Mouse (Mus musculus) liver, embryonic 11.5 days (tissue): ENCODE data around the gene a. TPM values are rescaled to one million over a fixed set of nuclear protein-coding genes. Genes with fewer than 3 reads are reported as not detected.

Source experiments
- ATAC-seq: fragments of 200-750 bp; cut with Nextera tagmentation; replicated peaks from 2 replicates; pipeline ENCODE4 v1.8.0; 2017; ENCODE audit warnings: moderate number of reproducible peaks, mild to moderate bottlenecking, moderate TSS enrichment, moderate library complexity; ENCODE audit not compliant: low FRiP score
- DNase-seq: peaks from one replicate; pipeline ENCODE4 v3.0.0-alpha.2; 2017; ENCODE audit warnings: low spot score
- H3K27ac ChIP-seq: fragments of 300-500 bp; sonication (generic); 2 replicates; pipeline ENCODE4 v1.5.1; 2014; ENCODE audit warnings: mild to moderate bottlenecking, low read depth, low read length, control low read depth
- H3K27me3 ChIP-seq: fragments of 300-500 bp; sonication (generic); replicated peaks from 2 replicates; pipeline ENCODE4 v1.6.1; 2014; ENCODE audit warnings: low read length, mixed read lengths; ENCODE audit not compliant: control insufficient read depth, insufficient read depth
- H3K36me3 ChIP-seq: fragments of 300-500 bp; sonication (generic); 2 replicates; pipeline ENCODE4 v1.6.1; 2014; ENCODE audit warnings: mild to moderate bottlenecking, low read length, moderate library complexity, mixed read lengths; ENCODE audit not compliant: control insufficient read depth, insufficient read depth
- H3K4me1 ChIP-seq: fragments of 300-500 bp; sonication (generic); replicated peaks from 2 replicates; pipeline ENCODE4 v1.6.1; 2014; ENCODE audit warnings: low read length, mixed read lengths; ENCODE audit not compliant: control insufficient read depth, insufficient read depth
- H3K4me2 ChIP-seq: fragments of 300-500 bp; sonication (generic); 2 replicates; pipeline ENCODE4 v1.6.1; 2014; ENCODE audit warnings: mild to moderate bottlenecking, control low read depth, moderate library complexity
- H3K4me3 ChIP-seq: fragments of 300-500 bp; sonication (generic); 2 replicates; pipeline ENCODE4 v1.5.1; 2014; ENCODE audit warnings: low read depth, low read length, control low read depth
- H3K9ac ChIP-seq: fragments of 300-500 bp; sonication (generic); 2 replicates; pipeline ENCODE4 v1.6.1; 2014; ENCODE audit warnings: low read depth, low read length, control low read depth
- H3K9me3 ChIP-seq: fragments of 300-500 bp; sonication (generic); 2 replicates; pipeline ENCODE4 v1.6.1; 2016; ENCODE audit warnings: low read length, inconsistent platforms, mixed read lengths; ENCODE audit not compliant: control insufficient read depth
- WGBS: fragments of 180-500 bp; shearing (Covaris S2); extraction: QIAGEN DNeasy Blood & Tissue Kit; methylation state at CpG from one replicate; pipeline ENCODE4 v1.1.7; 2014; 5-methylcytosine and 5-hydroxymethylcytosine counted together
- polyA plus RNA-seq: library from polyadenylated mRNA; unstranded; fragments of >200 nt; fragmentation: Nextera tagmentation; extraction: Ambion mirVana; gene quantifications from 2 replicates; pipeline ENCODE4 v1.2.1, GENCODE M21; 2014

a gene
- polyA plus RNA-seq, 1 experiment from 2014 or later, result 0.62 TPM

DNA sequence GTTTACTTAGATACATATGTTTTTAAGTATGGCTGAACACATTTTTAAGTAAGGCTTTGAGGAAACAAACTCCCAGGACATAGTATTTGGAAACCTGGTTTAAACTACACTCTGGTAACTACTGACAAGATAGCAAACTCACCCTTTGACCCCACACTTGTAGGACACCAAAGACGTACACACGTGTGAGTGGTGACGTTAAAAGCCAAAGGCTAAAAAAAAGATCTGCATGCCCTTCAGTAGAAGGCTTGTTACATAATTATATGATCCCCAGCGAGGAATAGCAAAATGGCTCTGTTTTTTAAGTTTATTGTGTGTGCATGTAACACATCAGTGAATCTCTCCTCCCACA is 289.0 kb downstream of the a start:
- Histone ChIP-seq H3K9ac (no peak overlapping the region), H3K36me3 (no peaks in the 10 kb centered on the region), H3K27me3 (no peaks in the 10 kb centered on the region), H3K4me3 (no peak overlapping the region), H3K27ac (no peak overlapping the region), H3K4me2 (no peak overlapping the region), H3K9me3 (no peaks in the 10 kb centered on the region), H3K4me1 (peaks cover 2% of the 10 kb centered on the region; the same call in 1 of the 2 replicates)
- ATAC-seq (no peak), DNase-seq (no peak)
- 60% methylated on average over 4 of the region's 4 CpGs for WGBS

DNA sequence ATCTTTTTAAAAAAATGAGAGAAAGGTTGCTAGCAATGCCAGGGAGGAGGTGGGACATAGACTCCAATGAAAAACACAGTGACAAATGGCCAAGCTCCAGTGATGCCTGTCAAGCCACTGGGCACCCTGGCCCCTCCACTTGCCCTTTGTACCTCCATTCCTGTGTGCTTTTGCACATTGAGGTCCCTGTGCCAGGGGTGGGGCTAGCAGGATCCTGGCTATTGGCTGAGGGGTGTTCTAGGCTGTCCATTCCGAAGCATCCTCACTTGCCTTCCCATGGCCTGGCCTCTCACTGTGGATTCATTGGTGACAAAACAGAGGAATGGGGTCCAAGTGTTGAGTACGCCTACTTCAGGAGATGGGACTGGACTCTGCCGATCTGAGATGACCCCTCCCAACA is 289.9 kb downstream of the a start:
- whole genome bisulfite sequencing, result 81% methylated on average over 3 of the region's 3 CpGs
- Histone ChIP-seq H3K27me3 (no peaks in the 10 kb centered on the region), H3K4me2 (no peak overlapping the region), H3K9me3 (no peaks in the 10 kb centered on the region), H3K36me3 (no peaks in the 10 kb centered on the region), H3K27ac (no peak overlapping the region), H3K4me1 (no peaks in the 10 kb centered on the region), H3K4me3 (no peak overlapping the region), H3K9ac (no peak overlapping the region)
- DNase-seq, result no peak
- ATAC-seq, result no peak

DNA sequence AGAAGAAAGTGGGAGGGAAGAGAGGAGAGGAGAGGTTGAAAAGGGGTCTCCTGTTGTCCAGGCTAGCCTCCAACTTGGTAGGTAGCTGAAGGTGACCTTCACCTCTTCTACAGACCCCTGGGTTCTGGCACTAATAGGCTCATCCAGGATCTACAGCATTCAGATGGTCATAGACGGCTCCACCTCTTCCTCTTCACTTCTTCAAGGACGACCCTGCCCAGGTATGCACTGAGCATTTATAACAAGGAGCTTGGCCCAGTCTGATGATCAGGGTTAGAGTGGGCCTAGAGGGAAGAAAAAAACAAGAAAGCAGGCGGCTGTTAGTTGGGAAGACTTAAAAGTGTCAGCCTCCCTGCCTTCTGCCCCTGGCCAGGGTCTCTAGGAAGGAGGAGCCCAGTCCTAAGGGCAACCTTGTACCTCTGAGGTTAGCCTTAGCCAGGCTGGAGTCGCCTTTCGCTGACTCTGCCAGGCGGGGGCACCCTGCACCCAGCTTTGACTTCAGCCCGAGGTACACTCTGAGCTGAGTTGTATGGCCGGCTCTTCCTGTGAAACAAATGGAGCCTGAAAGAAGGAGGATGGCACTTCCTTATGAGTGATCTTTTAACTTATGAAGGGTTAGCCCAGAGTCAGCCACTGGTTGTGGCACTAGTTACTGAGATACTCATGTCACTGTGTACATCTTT is 291.1 kb downstream of the a start:
- Histone ChIP-seq H3K4me3 (no peak overlapping the region), H3K9me3 (no peaks in the 10 kb centered on the region), H3K27me3 (no peaks in the 10 kb centered on the region), H3K4me2 (no peak overlapping the region), H3K27ac (no peak overlapping the region), H3K36me3 (no peaks in the 10 kb centered on the region), H3K4me1 (no peaks in the 10 kb centered on the region), H3K9ac (no peak overlapping the region)
- 16% methylated on average over 8 of the region's 8 CpGs for WGBS
- ATAC-seq (peak; percentile 78), DNase-seq (peak; percentile 47)

DNA sequence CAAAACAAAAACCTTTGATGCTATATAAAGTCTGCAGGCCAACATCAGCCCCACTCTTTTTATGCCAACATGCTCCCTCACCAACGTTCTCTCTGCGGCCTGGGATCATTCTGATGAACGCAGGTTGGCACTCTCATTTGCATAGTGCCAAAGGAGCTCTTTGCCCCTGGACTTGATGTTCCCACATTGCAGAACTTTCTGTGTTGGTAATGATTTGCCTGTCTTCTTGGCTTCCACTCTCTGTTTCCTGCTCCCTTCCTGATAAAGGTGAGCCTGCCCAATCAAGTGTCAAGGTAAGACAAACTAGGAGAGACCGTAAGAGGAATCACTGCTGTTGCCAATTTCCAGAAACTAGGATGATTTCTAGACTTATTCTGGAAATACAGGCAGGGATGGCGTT is 293.3 kb downstream of the a start:
- no peak overlapping the region for H3K27ac ChIP-seq
- H3K27me3 ChIP-seq, result no peaks in the 10 kb centered on the region
- DNase-seq, result no peak
- H3K36me3 ChIP-seq, result no peaks in the 10 kb centered on the region
- no peak overlapping the region for H3K4me3 ChIP-seq
- H3K9ac ChIP-seq, result no peak overlapping the region
- no peaks in the 10 kb centered on the region for H3K4me1 ChIP-seq
- H3K4me2 ChIP-seq, result no peak overlapping the region
- H3K9me3 ChIP-seq, result no peaks in the 10 kb centered on the region
- WGBS, result 82% methylated on average over 5 of the region's 5 CpGs
- ATAC-seq, result no peak

DNA sequence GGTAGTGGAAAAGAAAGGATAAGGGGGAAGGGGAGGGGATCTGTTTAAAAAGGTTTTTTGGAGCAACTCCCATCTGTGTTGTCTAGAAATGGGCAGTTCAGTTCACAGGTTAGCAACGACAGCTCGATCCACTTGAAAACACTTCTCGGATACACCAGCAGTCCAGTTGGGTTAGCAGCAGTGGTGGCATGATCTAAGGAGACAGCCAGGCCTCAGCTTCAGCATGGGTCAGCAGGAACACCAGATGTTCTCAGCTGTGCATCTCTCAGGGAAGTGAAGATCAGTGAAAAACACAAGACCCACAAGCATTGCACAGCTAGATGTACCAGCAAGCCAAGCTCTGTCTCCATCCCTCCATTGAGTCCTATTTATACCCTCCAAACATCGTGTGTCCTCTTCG is 295.1 kb downstream of the a start:
- Histone ChIP-seq H3K9me3 (no peaks in the 10 kb centered on the region), H3K27ac (no peak overlapping the region), H3K27me3 (no peaks in the 10 kb centered on the region), H3K4me3 (no peak overlapping the region), H3K4me1 (peaks cover 9% of the 10 kb centered on the region), H3K9ac (no peak overlapping the region), H3K4me2 (no peak overlapping the region), H3K36me3 (no peaks in the 10 kb centered on the region)
- 86% methylated on average over 5 of the region's 5 CpGs for WGBS
- ATAC-seq (no peak), DNase-seq (no peak)

DNA sequence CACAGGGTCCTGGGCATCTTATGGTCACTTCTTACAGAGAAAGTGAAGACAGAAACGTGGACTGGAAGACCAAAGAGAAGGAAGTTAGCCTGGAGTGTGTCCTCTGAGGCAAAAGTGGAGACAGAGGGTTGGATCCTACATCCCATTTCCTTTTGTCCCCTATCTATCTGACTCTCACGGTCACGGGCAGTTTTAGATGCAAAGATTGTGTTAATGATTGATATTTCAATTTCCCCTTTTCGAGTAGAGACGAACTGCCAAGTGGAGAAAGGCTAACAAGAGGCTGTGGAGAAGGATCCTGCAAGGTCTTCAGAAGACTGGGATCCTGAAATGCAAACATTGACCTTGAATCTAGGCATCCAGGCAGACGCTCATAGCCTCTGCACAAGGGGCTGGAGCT is 297.1 kb downstream of the a start:
- H3K9me3 ChIP-seq, result no peaks in the 10 kb centered on the region
- H3K4me3 ChIP-seq, result no peak overlapping the region
- peaks cover 14% of the 10 kb centered on the region for H3K4me1 ChIP-seq
- no peak overlapping the region for H3K4me2 ChIP-seq
- H3K36me3 ChIP-seq, result no peaks in the 10 kb centered on the region
- H3K27me3 ChIP-seq, result no peaks in the 10 kb centered on the region
- 43% methylated on average over 6 of the region's 6 CpGs for WGBS
- no peak overlapping the region for H3K9ac ChIP-seq
- ATAC-seq (no peak), DNase-seq (no peak)
- H3K27ac ChIP-seq, result no peak overlapping the region

DNA sequence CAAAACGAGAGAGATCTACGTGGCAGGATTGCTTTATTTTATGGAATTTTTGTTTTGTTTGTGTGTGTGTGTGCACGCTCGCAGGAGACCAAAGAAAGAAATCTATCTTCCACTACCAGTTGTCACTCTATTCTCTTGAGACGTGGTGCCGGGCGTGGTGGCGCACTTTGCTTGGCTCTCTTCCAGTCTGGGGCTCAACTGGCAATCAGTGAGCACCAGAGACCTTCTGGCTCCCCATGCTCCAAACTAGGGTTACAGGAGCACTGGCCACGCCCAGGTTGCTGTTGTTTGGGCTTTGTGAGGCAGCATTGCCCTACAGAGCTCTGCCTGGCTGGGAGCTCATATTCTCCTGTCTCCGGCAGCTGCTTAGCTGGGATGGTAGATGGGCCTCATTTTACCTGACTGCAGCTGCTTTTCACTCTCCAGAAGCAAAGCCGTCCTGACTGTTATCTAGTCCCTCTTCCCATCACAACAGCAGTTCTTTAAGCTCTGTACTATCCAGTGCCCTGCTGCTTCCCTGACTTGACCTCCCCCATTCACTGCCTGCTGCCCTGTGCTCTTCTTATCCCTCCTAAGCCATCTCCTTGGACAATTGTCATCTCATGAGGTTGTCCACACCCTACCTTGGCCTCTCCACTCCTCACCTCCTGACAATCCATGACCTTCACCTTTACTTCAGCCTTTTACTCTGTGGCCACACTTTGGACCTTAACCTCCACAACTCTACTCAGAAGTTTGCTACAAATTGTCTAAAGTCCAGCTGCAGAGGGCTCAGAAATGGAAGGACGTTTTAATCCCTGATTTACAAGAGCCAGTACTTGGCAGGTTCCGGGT is 299.9 kb downstream of the a start:
- 44% methylated on average over 13 of the region's 13 CpGs for WGBS
- DNase-seq (peak; percentile 42), ATAC-seq (peak; percentile 89)
- no peaks in the 10 kb centered on the region for H3K9me3 ChIP-seq
- no peaks in the 10 kb centered on the region for H3K27me3 ChIP-seq
- H3K27ac ChIP-seq, result peak overlapping the region; percentile 75
- H3K36me3 ChIP-seq, result no peaks in the 10 kb centered on the region
- H3K4me3 ChIP-seq, result no peak overlapping the region
- peak overlapping the region; percentile 25 for H3K9ac ChIP-seq
- peaks cover 14% of the 10 kb centered on the region for H3K4me1 ChIP-seq
- H3K4me2 ChIP-seq, result peak overlapping the region; percentile 15

DNA sequence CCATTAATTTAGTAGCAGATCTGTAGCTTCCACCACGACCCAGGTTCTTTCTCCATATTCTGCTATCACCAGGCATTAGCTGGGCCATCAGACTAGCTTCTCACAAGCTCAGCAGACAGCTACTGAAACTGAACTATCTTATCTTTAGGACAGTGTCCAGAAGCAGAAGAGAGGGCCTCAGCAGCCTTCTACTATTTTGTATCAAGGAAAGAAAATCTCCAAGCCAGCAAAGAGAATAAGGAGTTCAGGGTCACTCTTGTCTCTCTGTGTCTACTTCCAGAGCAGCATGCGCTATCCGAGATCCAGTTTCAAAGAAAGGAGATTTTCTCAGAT is 300.5 kb downstream of the a start:
- peaks cover 14% of the 10 kb centered on the region for H3K4me1 ChIP-seq
- peak overlapping the region; percentile 25; the same call in 1 of the 2 replicates for H3K9ac ChIP-seq
- peak; percentile 71 for ATAC-seq

DNA sequence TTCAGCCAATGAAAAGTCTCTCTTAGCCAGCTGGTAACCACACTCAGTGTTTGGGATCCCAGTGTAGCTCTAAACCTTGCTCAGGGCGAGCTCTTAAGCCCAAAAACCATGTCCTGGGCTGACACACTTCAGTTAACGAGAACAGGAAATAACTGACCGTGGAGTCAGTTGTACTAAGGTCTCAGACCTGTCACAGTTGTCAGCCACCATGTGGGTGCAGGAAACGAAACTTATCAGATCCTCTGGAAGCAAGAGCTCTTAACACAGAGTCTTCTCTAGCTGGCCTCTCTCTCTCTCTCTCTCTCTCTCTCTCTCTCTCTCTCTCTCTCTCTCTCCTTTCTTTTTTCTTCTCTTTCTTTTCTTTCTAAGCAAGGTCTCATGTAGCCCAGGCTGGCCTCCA is 302.2 kb downstream of the a start:
- no peak overlapping the region for H3K4me3 ChIP-seq
- DNase-seq, result no peak
- H3K9ac ChIP-seq, result no peak overlapping the region
- peak overlapping the region; percentile 20; the same call in 1 of the 2 replicates for H3K4me2 ChIP-seq
- H3K4me1 ChIP-seq, result peaks cover 14% of the 10 kb centered on the region
- H3K9me3 ChIP-seq, result no peaks in the 10 kb centered on the region
- peak overlapping the region; percentile 9; the same call in 1 of the 2 replicates for H3K27ac ChIP-seq
- WGBS, result 23% methylated on average over 4 of the region's 4 CpGs
- H3K36me3 ChIP-seq, result no peaks in the 10 kb centered on the region
- no peak for ATAC-seq
- no peaks in the 10 kb centered on the region for H3K27me3 ChIP-seq

More for the DNA sequence above, 300.5 kb downstream of the a start:
- H3K27ac ChIP-seq, result peak overlapping the region; percentile 75
- H3K36me3 ChIP-seq, result no peaks in the 10 kb centered on the region
- no peaks in the 10 kb centered on the region for H3K27me3 ChIP-seq
- H3K4me2 ChIP-seq, result peak overlapping the region; percentile 15
- H3K4me3 ChIP-seq, result no peak overlapping the region
- no peaks in the 10 kb centered on the region for H3K9me3 ChIP-seq
- DNase-seq, result no peak
- 64% methylated on average over 3 of the region's 3 CpGs for WGBS
